Mouse (Mus musculus) stomach, embryonic 15.5 days (tissue): ENCODE measurements around the gene Hs3st6. TPM values are rescaled to one million over a fixed set of nuclear protein-coding genes. Genes with fewer than 3 reads are reported as not detected.
"Not testable (repeated sequence)": the region's sequence is repeated elsewhere in the genome, so short reads cannot be mapped to it uniquely, and the experiment has no call there.

Experiments used
- ATAC-seq: fragments of 200-750 bp; cut with Nextera tagmentation; 2 replicates; pipeline ENCODE4 v1.8.0; 2017; ENCODE audit warnings: low read depth, moderate number of reproducible peaks, moderate TSS enrichment; ENCODE audit not compliant: insufficient read depth, low FRiP score
- H3K27ac ChIP-seq: fragments of 300-500 bp; sonication (generic); 2 replicates; pipeline ENCODE4 v1.5.1; 2015; ENCODE audit warnings: mild to moderate bottlenecking, inconsistent platforms
- H3K27me3 ChIP-seq: fragments of 300-500 bp; sonication (generic); replicated peaks from 2 replicates; pipeline ENCODE4 v1.6.1; 2015; ENCODE audit warnings: inconsistent platforms
- H3K36me3 ChIP-seq: fragments of 300-500 bp; sonication (generic); 2 replicates; pipeline ENCODE4 v1.6.1; 2015; ENCODE audit warnings: inconsistent platforms
- H3K4me1 ChIP-seq: fragments of 300-500 bp; sonication (generic); 2 replicates; pipeline ENCODE4 v1.6.1; 2015; ENCODE audit warnings: inconsistent platforms
- H3K4me2 ChIP-seq: fragments of 300-500 bp; sonication (generic); 2 replicates; pipeline ENCODE4 v1.6.1; 2015; ENCODE audit warnings: mild to moderate bottlenecking, inconsistent platforms
- H3K4me3 ChIP-seq: fragments of 300-500 bp; sonication (generic); replicated peaks from 2 replicates; pipeline ENCODE4 v1.5.1; 2015; ENCODE audit warnings: inconsistent platforms
- H3K9ac ChIP-seq: fragments of 300-500 bp; sonication (generic); 2 replicates; pipeline ENCODE4 v1.6.1; 2015; ENCODE audit warnings: inconsistent platforms
- H3K9me3 ChIP-seq: fragments of 300-500 bp; sonication (generic); 2 replicates; pipeline ENCODE4 v1.6.1; 2016; ENCODE audit warnings: inconsistent platforms
- WGBS: fragments of 180-500 bp; shearing (Covaris S2); methylation state at CpG from one replicate; pipeline ENCODE4 v1.1.7; 2015; 5-methylcytosine and 5-hydroxymethylcytosine counted together
- polyA plus RNA-seq: library from polyadenylated mRNA; unstranded; fragments of >200 nt; fragmentation: Nextera tagmentation; extraction: Ambion mirVana; gene quantifications from 2 replicates; pipeline ENCODE4 v1.2.1, GENCODE M21; 2015

Gene Hs3st6
- polyA plus RNA-seq, 1 experiment from 2014 or later = 1.5 TPM

DNA sequence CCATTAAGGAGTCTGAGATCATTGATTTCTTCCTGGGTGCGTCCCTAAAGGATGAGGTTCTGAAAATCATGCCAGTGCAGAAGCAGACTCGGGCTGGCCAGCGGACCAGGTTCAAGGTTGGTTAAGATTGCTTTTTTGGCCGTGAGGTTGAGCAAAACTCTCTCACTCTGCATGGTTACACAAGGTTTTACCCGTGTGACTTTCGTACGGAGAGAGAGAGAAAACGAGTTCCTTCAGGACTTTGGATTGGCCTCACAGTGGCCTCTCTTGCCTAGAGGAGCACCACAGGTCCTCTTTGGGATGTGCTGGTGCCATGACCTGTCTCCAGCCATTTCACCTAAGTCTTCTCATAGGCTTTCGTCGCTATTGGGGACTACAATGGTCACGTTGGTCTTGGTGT lies 32.2 kb upstream of the Hs3st6 start:
- peak overlapping the region; percentile 80 for H3K9ac ChIP-seq
- H3K27ac ChIP-seq = peak overlapping the region; percentile 83; the same call in 1 of the 2 replicates
- peak overlapping the region; percentile 90 for H3K4me3 ChIP-seq
- H3K9me3 ChIP-seq, ATAC-seq, H3K27me3 ChIP-seq: not testable (repeated sequence)
- peaks cover 20% of the 10 kb centered on the region for H3K4me1 ChIP-seq
- H3K4me2 ChIP-seq = peak overlapping the region; percentile 80
- H3K36me3 ChIP-seq = peaks cover 23% of the 10 kb centered on the region
- WGBS = under 1% methylated on average over 11 of the region's 11 CpGs

DNA sequence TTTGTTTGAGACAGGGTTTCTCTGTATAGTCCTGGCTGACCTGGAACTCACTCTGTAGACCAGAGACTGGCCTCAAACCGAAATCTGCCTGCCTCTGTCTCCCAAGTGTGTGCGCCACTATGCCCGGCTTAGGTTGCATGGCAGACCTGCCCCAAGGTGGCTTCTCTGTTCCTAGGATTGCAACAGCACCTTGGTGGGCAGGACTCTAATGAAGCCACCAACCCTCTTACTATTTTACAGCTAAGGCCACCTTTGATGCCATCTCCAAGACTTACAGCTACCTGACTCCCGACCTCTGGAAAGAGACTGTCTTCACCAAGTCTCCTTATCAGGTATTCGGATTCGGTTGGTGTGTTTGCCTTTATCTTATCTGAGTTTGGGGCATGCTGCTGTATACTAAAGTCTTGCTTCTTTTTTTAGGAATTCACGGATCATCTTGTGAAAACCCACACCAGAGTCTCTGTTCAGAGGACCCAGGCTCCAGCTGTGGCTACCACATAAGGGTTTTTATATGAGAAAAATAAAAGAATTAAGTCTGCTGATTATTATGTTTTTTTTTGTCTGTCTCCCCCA lies 31.3 kb upstream of the Hs3st6 start:
- H3K4me2 ChIP-seq = peak overlapping the region; percentile 80
- not testable (repeated sequence) for H3K27me3 ChIP-seq, H3K9me3 ChIP-seq, ATAC-seq
- H3K9ac ChIP-seq = peak overlapping the region; percentile 41
- H3K4me1 ChIP-seq = peaks cover 20% of the 10 kb centered on the region
- H3K36me3 ChIP-seq = peaks cover 19% of the 10 kb centered on the region
- WGBS = 44% methylated on average over 7 of the region's 7 CpGs
- peak overlapping the region; percentile 90 for H3K4me3 ChIP-seq
- H3K27ac ChIP-seq = peak overlapping the region; percentile 26; the same call in 1 of the 2 replicates

DNA sequence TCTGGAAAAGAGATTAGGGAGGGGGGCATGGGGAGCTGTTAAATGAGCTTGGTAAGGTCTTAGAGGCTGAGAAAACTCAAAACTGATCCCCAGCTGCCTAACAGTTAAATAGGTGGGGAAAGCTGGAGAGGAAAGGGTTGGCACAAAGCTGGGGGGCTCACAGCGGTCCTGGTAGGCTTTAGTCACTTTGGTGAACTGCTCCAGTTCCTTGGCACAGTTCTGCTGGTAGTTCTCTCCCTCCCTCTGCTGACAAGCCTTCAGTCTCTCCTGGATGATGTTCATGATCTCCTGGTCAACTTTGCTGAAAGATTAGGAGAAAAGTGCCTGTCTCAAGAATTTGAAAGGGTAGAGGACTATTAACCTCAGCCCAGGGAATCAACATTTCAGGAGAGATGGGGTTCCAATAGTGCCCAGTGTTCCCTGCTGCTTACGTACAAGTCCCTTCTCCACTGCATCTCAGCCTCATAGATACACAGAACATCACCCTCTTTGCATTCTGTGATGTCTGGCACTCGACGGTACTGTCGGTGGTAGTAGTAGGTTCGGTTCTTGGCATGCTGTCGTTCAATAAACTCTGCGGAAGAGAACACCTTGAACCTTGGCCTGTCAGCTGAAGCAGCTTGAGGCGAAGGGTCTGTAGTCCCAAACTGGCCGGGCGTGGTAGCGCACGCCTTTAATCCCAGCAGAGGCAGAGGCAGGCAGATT lies 30.4 kb upstream of the Hs3st6 start:
- Histone ChIP-seq H3K9me3 (no peaks in the 10 kb centered on the region), H3K27ac (peak overlapping the region; percentile 90; the same call in 1 of the 2 replicates), H3K27me3 (no peaks in the 10 kb centered on the region), H3K36me3 (peaks cover 19% of the 10 kb centered on the region), H3K4me3 (peak overlapping the region; percentile 86; the same call in 1 of the 2 replicates), H3K4me1 (peaks cover 20% of the 10 kb centered on the region), H3K4me2 (peak overlapping the region; percentile 80), H3K9ac (no peak overlapping the region)
- WGBS = 30% methylated on average over 13 of the region's 13 CpGs
- ATAC-seq = no peak

DNA sequence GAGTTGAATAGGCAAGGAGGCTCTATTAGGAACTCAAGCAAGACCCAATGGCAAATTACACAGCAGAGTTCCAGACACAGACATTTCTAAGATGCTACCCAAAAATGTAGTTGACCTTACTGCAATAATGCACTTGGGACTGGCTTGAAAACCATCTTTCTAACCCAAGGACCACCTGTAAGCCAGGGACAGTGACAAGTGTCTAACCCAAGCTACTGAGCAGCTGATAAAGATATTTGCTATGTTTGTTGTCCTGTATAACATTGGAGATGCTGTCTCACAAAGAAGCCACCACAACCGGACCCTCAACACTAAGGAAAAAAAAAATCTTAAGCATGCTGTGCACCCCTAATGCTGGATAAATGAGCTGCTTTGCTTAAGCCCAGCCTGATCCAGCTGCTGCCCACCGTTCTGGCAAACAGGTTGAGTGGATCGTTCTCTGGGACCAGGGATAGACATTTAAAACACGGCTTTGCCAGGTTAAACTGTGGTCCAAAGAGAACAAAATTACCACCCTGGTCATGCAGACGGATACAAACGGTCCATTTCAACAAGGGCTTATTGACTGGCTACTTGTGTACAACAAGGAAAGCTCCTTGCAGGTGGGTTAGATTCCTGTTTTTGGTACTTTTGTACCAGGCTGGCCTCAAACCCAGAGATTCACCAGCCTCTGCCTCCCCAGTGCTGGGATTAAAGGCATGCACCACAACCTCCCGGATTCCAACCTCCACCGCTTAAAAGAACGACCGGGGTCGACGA lies 29.5 kb upstream of the Hs3st6 start:
- Histone ChIP-seq H3K4me1 (peaks cover 20% of the 10 kb centered on the region), H3K9me3 (no peaks in the 10 kb centered on the region), H3K36me3 (peaks cover 18% of the 10 kb centered on the region), H3K27ac (peak overlapping the region; percentile 90), H3K4me3 (peak overlapping the region; percentile 86), H3K4me2 (peak overlapping the region; percentile 80), H3K9ac (peak overlapping the region; percentile 77), H3K27me3 (no peaks in the 10 kb centered on the region)
- ATAC-seq = no peak
- WGBS = 2% methylated on average over 12 of the region's 12 CpGs

DNA sequence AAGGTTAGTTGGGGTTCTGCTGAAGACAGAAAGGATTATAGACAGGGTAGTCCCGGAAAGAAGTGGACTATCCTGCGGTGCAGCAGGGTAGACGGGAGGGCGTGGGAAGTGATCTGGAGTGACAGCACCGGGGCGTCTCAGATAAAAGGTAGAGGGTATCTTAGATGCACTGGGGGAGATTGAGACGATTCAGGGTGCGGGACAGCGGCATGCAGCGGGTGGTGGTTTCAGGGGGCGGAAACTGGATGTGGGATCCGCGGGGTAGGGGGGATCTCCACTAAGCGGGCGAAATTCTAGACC lies 29.0 kb upstream of the Hs3st6 start:
- Histone ChIP-seq H3K9ac (peak overlapping the region; percentile 77), H3K4me3 (peak overlapping the region; percentile 86), H3K4me2 (peak overlapping the region; percentile 80), H3K4me1 (peaks cover 20% of the 10 kb centered on the region), H3K27ac (peak overlapping the region; percentile 90), H3K36me3 (peaks cover 14% of the 10 kb centered on the region), H3K27me3 (no peaks in the 10 kb centered on the region), H3K9me3 (no peaks in the 10 kb centered on the region)
- ATAC-seq = peak; percentile 3; the same call in 1 of the 2 replicates
- WGBS = 0% methylated on average over 15 of the region's 15 CpGs

DNA sequence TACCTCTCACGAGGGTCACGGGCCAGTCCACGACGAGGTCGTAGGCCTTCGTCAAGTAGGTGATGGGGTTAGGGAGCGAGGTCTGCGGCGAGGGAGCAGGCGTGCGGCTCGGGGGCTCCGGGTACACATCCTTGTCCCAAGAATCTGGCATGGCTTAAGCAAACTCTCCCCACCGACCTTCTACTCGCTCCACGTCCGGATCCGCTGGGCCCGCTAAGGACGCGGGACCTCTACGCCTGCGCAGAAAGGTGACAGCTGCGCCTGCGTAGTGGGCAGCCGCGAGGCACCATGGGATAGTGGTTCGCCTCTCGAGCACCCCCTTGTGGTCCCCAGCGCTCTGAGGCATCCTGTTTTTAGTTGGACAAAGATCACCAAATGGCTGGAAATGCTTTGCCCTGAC lies 28.6 kb upstream of the Hs3st6 start, which contains the start of gene Ndufb10:
Ndufb10 (minus strand) TSS at position 295 of the 400 bp plus-strand sequence.
- peak; percentile 73 for ATAC-seq

DNA sequence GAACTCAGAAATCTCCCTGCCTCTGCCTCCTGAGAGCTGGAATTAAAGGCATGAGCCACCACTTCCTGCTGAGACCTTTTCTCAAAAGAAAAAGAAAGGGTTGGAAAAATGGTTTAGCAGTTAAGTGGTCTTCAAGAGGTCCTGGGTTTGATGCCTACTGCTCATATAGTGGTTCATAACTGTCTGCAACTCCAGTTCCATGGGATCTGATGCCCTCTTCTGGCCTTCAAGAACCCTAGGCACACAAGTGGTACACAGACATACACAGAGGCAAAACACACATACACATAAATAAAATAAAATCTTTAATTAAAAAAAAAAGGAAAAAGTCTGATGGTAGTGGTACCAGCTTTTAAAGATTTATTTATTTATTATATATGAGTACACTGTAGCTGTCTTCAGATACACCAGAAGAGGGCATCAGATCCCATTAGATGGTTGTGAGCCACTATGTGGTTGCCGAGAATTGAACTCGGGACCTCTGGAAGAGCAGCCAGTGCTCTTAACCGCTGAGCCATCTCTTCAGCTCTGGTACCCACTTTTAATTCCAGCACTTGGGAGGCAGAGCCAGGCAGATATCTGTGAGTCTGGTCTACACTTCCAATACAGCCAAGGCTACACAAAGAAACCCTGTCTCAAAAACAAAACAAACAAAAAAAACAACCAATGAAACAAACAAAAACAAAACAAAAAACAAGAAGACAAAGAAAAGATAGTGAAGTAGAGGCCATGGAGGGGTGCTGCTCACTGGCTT lies 27.0 kb upstream of the Hs3st6 start:
- no peak for ATAC-seq
- no peak overlapping the region for H3K4me2 ChIP-seq
- H3K9me3 ChIP-seq = no peaks in the 10 kb centered on the region
- no peaks in the 10 kb centered on the region for H3K27me3 ChIP-seq
- peaks cover 14% of the 10 kb centered on the region for H3K36me3 ChIP-seq
- H3K9ac ChIP-seq = no peak overlapping the region
- H3K4me3 ChIP-seq = no peak overlapping the region
- 76% methylated on average over 3 of the region's 3 CpGs for WGBS
- no peak overlapping the region for H3K27ac ChIP-seq
- peaks cover 20% of the 10 kb centered on the region for H3K4me1 ChIP-seq

More for the DNA sequence above, 28.6 kb upstream of the Hs3st6 start, which contains the start of gene Ndufb10:
- under 1% methylated on average over 30 of the region's 30 CpGs for WGBS
- Histone ChIP-seq H3K36me3 (peaks cover 14% of the 10 kb centered on the region), H3K4me1 (peaks cover 20% of the 10 kb centered on the region), H3K9ac (peak within 1 kb of the TSS; percentile 77), H3K9me3 (no peaks in the 10 kb centered on the region), H3K27ac (peak within 1 kb of the TSS; percentile 90), H3K4me2 (peak within 1 kb of the TSS; percentile 80), H3K4me3 (peak within 1 kb of the TSS; percentile 86), H3K27me3 (no peaks in the 10 kb centered on the region)

DNA sequence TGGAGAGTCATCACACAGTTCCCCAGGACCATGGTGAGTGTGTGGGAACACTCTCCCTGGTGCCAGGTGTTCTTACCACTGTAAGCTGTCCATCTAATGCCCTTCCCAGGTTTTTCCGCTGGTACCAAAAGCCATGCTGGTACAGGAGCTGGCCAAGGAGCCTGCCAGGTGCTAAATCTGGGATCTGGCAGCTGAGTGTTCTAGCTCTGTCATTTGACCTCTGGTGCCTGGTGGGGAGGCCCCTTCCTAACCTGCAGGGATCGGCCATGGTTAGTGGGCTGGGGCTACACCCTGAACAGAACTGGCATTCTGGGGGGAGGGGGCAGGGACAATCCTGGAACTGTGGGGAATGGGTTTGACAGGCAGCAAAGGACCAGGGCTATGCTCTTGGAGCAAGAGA lies 25.2 kb upstream of the Hs3st6 start, which contains the start of gene Rpl3l:
Rpl3l (plus strand) TSS at position 203 of the 400 bp plus-strand sequence.
- 63% methylated on average over 2 of the region's 2 CpGs for WGBS
- no peaks in the 10 kb centered on the region for H3K27me3 ChIP-seq
- no peak for ATAC-seq
- no peaks in the 10 kb centered on the region for H3K9me3 ChIP-seq
- no peak within 1 kb of the TSS for H3K4me3 ChIP-seq
- no peak within 1 kb of the TSS for H3K4me2 ChIP-seq
- no peak within 1 kb of the TSS for H3K27ac ChIP-seq
- peaks cover 6% of the 10 kb centered on the region for H3K4me1 ChIP-seq
- H3K9ac ChIP-seq = no peak within 1 kb of the TSS
- H3K36me3 ChIP-seq = 0 out of 2 replicates have a peak, but pooled peaks cover 2% of the 10 kb centered on the region

DNA sequence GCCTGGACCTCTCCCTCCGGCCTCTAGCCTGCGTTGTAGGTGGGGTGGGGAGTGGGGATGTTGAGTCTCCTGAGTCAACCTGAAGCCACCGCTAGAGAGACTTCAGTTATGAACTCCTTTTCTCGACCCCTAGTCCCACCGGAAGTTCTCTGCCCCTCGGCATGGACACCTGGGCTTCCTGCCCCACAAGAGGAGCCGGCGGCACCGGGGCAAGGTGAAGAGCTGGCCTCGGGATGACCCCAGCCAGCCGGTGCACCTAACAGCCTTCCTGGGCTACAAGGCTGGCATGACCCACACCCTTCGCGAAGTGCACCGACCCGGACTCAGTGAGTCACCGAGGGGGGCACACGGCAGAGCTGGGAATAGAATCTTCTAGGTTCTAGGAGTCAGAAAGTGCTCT lies 24.6 kb upstream of the Hs3st6 start:
- Histone ChIP-seq H3K9me3 (no peaks in the 10 kb centered on the region), H3K4me1 (peaks cover 2% of the 10 kb centered on the region), H3K9ac (no peak overlapping the region), H3K27ac (no peak overlapping the region), H3K4me2 (no peak overlapping the region), H3K4me3 (no peak overlapping the region), H3K27me3 (no peaks in the 10 kb centered on the region), H3K36me3 (no peaks in the 10 kb centered on the region)
- no peak for ATAC-seq
- 69% methylated on average over 17 of the region's 17 CpGs for WGBS

DNA sequence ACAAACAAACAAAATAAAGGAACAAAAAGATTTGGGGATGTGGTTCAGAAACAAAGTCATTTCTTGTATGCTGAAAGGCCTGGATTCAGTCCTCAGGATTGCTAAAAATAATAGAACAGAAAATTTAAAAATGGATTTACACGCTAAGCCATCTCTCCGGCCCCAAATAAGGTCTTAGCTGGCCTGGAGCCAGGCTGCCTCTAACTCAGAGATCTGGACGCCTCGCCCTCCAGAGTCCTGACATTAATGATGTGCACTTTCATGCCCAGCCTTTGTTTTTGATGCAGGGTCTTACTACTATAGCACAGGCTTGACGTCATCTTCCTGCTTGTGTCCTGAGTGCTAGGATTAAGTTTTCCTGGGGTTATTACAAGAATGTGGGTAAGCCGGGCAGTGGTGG lies 23.7 kb upstream of the Hs3st6 start:
- no peak overlapping the region for H3K4me2 ChIP-seq
- H3K9me3 ChIP-seq = no peaks in the 10 kb centered on the region
- no peaks in the 10 kb centered on the region for H3K4me1 ChIP-seq
- no peak for ATAC-seq
- H3K36me3 ChIP-seq = no peaks in the 10 kb centered on the region
- H3K9ac ChIP-seq = no peak overlapping the region
- no peak overlapping the region for H3K4me3 ChIP-seq
- no peaks in the 10 kb centered on the region for H3K27me3 ChIP-seq
- WGBS = 56% methylated on average over 6 of the region's 6 CpGs
- H3K27ac ChIP-seq = no peak overlapping the region

DNA sequence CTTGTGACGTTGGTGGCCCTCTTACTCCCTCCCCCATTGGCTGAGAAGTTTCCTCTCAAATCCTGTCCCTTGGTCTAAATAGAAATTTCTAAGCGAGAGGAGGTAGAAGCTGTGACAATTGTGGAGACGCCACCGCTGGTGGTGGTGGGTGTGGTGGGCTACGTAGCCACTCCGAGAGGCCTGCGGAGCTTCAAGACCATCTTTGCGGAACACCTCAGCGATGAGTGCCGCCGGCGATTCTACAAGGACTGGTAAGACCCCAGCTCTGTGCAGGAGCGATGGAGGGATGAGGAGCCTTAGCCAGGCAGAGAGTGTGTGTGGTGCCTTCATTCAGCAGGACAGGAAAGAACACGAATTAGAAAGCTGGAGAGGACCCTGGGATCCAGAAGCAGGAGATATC lies 22.0 kb upstream of the Hs3st6 start:
- H3K36me3 ChIP-seq = no peaks in the 10 kb centered on the region
- no peaks in the 10 kb centered on the region for H3K9me3 ChIP-seq
- H3K4me1 ChIP-seq = 0 out of 2 replicates have a peak, but pooled peaks cover 3% of the 10 kb centered on the region
- no peak for ATAC-seq
- 81% methylated on average over 14 of the region's 14 CpGs for WGBS
- H3K4me2 ChIP-seq = no peak overlapping the region
- H3K27me3 ChIP-seq = no peaks in the 10 kb centered on the region
- H3K27ac ChIP-seq = no peak overlapping the region
- H3K4me3 ChIP-seq = no peak overlapping the region
- no peak overlapping the region for H3K9ac ChIP-seq
